Mouse (Mus musculus) layer of hippocampus, adult 9-10 months (tissue): ENCODE data around the gene Chad.

ENCODE experiments used
- DNase-seq: peaks from one replicate; pipeline ENCODE4 v3.0.0; 2022; ENCODE audit warnings: low spot score

Gene Chad

DNA sequence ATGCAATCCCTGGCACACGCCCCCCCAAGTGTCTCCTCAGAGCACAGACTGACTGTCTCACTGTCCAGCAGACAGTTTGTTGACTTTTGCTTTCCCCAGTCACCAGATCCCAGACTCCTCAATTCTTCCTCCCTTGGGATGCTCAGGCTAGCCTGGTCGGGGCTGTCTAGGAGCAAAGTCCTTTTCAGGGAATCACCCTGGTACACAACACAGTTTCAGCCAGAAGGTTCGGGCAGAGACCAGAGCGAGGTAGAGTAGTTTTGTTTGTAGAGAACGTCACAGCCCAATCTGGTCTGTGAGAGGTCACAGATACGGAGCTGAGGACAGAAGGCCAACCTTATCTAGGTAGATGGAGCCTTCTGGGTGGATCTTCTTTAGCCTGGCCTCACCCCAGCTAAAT is 1.7 kb downstream of the Chad start:
- DNase-seq: no peak

DNA sequence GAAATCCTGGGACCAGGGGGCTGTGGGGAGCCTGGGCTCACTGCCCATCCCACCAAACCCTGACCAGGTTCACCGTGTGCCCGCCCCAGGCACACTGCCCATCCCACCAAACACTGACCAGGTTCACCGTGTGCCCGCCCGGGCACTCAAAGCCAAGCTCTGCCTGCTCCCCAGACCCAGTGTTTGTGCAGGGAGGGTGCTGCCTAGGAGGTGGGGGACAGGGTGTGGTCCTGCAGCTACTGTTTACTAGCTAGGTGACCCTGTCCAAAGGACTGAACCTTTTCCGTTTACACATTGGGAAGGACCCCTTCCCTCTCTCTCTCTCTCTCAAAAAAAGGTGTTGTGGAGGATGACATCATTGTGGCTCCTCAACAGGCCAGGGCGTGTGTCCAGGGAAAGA is 2.5 kb downstream of the Chad start:
- no peak for DNase-seq

DNA sequence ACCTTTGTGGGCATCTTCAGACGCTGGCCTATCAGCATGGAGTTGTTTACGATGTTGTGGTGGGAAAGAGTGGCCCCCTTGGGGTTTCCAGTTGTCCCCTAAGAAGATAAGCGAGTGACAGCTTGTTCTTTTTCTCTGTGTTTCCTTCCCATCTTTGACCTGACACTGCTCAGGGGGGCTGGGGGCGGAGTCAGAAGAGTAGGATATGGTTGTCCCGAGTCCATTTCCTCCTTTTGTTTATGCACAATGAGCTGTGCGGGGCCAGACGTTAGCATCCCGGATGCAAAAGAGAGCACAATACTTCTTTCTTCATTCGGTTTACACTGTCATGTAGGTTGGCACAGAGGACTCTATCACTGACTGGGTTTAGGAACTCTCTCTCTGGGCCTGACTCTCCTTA is 5.8 kb downstream of the Chad start:
- no peak for DNase-seq

DNA sequence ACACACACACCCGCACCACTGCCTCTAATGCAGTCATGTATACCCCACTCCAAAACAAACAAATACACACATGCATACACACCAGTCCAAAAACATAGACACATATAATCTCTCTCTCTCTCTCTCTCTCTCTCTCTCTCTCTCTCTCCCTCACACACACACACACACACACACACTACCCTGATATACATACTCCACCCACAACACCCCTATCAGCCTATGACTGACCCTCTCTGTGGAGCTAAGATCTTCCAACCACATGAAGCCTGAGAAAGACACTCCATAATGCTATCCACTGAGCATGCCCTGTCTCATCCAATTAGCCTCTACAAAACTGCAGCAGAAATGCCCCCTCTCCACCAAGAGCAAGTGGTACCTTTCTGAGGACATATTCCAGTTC is 7.0 kb downstream of the Chad start:
- no peak for DNase-seq

DNA sequence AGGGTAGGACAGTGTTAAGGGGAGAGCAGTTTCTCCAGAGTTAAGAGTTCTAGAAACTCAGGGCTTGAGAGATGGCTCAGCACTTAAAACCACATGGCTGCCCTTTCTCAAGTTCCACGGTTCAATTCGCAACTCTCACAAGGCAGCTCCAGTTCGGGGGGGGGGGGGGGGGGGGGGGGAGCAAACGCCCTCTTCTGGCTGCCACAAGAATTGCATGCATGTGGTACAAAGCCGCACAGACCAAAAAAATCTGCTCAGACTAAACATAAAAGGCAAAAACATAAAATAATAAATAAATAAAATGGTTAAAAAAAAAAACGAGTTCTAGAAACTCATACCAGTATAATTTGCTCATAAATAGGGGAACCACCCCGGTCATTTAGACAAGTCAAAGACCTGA is 9.7 kb downstream of the Chad start:
- no peak for DNase-seq

DNA sequence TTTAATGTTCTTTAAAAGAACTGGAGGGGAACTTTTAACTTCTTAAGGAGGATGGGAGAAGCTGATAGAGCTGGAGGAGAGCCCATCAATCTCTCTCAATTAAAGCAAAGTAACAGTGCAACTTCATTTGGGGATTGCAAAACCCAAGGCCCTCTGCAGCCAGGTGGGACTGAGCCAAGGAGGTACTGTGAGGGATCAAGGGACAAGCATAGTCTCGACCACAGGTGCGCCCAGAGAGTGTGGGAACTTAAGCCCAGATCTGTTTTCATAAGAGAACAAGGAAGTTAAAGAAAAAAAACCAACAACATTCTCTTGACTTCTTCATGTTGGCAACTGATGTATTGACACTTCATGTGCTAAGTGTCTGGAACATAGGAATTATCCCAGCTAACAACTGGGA is 10.2 kb downstream of the Chad start:
- DNase-seq: no peak

DNA sequence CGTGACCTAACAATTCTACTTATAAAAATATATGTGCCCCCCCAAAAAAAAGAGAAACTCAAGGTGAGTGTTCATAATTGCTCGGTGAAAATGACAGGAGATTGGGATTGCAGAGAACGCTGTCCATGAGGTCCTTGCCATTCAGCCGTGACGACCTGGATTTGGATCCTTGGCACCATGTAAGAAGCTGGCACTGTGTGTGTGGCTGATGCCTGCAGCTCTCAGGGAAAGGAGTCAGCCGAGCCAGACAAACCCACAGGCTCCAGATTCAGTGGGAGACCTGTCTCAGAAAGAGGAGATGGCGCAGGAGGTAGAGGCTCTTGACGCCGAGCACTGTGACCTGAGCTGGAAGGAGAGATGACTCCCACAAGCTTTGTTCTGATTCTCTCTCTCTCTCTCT is 11.5 kb downstream of the Chad start:
- DNase-seq: no peak

DNA sequence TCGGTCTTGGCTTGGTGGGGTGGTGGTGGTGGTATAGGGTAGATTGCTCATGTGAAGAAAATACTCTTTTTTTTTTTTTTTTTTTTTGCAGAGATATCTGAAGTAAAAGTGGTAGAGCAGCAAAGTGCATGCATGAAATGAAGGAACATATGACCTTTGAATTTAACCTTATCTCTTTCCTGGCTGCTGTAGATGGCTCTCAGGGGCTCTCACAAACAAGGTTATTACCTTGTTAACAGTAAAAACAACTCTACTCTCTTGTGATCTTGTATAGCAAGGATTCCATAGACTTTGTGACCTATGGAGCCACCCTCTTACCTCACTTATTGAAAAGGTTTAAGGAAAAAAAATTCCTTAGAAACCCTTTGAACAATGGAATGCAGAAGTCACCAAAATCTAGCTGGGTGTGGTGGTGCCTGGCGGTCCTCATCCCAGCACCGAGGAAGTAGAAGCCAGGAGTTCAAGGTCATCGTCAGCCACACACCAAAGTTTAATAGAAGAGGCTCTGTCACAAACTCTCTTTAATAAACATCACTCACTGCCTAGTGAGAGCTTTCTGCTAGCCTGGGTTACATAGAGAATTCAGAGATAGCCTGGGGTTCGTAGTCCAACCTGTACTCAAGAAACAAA is 15.4 kb downstream of the Chad start:
- no peak for DNase-seq

DNA sequence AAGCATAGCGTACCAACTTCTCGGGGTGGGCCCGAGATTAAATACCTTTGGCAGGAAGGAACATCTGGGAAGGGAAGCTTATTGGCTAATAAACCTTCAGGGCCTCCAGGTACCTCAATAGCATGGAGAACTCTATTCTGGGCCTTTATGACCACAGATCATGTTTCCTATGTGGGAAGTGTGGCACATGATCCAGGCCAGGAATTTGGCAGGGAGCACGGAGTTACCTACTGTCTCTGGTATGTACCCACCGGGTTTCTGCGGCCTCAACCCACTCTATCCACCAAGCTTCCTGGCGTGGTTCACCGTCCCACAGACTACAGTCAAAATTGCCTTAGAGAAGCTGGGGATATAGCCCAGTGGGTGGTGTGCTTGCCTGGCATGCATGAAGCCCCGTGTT is 20.2 kb downstream of the Chad start:
- DNase-seq: no peak

DNA sequence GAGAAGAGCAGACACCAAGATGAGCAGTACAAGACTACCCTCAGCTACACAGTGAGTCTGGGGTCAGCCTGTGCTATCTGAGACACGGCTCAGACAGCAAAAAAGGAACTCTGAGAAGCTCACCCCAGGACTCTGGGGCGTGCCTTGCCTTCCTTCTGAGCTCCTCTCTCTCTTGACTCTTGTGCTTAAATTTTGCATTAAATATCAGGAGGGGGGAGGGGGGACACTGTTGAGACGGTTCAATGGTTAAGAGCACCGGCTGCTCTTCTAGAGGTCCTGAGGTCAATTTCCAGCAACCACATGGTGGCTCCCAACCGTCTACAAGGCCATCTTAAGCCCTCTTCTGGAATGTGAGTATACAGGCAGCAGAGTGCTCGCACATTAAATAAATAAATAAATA is 22.7 kb downstream of the Chad start:
- DNase-seq: no peak

DNA sequence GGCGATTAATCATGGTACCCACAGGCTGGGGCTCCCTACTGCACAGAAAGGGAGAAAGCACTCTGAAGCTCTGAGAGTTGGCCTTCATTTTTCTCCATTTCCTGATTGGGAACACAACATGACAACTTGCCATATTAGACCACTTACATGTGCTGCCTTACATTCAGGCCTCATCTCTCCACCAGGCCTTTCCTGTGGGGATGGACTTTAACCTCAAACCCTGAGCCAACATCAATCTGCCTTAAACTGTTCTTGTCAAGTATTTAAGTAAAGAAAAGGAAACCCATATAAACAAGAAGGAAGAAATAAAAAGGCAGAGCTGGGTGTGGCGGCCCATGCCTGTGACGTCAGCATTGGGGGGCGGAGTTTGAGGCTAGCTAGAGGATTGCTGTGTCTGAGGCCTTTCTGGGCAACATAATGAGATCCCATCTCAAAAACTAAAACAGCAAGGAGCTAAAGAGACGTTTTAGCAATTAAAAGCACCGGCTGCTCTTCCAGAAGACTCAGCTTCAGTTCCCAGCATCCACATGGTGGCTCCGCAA is 31.5 kb downstream of the Chad start:
- DNase-seq: no peak

DNA sequence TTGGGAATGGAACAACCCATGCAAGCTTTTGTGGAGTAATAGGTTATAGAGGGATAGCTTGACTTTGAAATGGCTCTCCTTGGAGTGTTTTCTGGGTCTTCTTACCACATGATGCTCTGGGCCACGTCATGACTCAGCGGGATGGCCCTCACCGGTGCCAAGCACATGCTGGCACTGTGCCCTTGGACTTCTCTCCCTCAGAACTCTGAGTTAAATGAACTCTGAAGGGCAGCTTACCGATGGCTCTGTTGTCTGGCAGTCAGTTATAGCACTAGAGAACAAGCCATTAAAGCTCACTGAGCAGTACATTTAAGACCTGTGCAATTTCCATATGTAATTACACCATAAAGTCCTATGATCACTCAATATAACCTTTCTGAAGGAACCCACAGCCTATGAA is 32.5 kb downstream of the Chad start:
- DNase-seq: no peak

DNA sequence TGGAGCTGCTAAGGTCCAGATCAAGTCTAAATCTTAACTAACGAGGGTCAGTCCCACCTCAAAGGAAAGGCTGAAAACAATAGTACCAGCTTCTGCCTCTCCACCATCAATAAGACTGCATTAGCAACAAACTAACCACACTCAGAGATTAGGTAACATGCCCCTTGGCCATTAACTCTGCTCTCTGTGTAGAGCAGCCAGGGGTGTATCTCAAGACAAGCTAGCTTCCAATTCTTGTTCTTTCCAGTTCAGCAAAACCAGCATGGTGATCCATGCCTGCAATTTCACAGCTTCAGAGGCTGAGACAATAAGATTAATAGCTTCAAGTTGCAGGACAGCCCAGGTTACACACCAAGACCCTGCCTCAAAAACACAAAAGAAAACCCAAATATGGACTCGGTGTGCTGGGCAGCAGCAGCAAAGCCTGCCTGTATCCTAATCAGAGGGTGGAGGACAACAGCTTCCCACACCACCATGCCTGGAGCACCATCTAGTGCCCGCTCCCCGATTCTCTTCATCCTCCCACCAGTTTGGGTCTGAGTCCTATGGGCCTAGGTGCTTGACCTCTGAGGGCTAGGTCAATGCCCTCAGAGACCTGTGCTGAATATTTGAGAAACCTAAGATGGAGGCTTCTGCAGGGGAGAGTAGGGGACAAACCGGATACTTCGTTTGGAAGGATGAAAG is 33.7 kb downstream of the Chad start:
- no peak for DNase-seq

DNA sequence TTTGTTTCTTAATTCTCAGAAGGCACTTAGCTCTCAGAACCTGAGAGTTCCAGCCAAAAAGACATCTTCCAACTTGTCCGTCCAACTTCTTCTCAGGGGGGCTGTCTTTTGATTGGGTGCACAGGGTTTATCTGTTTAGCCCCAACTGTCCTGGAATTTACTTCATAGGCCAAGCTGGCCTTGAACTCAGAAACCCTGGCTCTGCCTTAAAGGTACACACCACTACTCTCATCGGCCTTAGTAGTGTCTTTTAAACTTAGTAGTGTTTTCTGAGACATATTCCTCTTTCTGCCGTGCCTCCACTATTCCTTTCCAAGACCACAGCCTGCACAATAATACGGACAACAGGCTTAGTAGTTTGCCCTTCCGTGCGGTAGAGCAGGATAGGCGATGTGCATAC is 35.6 kb downstream of the Chad start:
- no peak for DNase-seq

DNA sequence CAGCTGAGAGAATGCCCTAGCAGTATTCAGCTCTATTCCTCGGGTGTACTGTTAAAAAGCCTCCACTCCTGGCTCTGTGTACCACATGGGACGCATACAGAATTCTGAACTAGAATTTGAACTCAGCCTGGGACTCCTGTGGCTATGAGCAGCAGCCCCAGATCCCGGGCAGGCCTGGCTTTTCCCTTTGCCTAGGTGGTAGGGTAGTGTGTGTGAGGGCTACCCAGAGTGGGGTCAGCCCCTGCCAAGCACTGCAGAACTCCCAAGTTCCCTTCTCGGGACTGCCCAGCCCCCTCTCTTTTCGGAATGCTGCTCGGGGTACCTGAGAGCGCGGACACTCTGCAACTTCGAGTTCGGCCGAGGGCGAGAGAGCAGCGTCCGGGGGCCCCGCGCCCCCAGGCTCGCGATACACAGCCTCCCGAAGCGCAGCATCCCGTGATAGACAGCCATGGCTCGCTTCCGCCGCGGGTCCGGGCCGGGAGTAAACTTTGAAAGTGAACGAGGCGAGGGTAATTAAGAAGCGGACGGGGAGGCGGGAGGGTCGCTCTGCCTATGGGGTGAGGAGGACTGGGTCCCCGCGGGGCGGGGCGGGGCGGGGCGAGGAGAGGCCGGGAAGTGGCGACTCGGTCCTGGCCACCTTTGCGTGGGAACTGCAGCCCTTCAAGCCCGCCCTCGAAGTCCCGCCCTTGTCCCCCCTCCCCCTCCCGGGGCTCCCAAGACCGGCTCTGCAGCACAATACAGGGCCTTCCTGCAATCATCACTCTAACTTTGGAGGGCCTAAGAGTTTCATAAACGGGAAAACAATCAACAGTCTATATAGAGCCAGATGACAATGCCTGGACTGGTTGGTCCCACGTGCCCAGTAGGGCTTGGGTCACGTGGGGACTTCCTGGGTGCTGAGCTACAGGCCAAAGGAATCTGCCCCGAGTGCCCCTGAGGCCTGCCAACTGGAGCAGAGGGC is 36.8 kb downstream of the Chad start, which contains the start of gene Acsf2:
TSS of gene Acsf2 (minus strand) at position 551 of the 961 bp plus-strand sequence.
- DNase-seq: peak; percentile 31

DNA sequence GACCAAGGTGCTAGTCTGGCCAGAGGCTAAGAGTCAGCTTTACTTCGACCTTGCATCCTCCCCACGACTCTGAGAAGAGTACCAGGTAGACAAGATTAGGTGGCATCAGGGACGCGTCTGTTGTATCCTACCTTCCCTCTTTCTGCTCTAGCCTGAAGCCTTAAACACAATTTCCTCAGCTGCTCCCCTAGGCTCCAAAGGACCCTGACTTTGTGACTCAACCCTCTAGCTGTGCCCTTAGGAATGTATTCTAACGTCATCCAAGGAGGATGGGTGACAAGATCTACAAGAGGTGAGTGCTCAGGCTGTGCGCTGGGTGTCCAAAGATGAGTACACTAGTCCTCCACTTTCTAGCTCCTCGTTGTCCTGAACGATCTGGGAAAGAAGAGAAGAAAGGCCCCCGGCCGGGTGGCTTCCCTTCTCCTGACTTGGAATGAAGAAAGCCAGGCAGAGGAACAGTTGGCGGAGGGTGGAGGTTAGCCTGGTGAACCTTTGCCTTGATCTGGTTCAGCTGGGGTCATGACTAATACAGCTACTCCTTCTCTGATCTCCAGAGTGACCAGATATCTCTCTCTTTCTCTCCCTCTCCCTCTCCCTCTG is 37.6 kb downstream of the Chad start:
- no peak for DNase-seq

DNA sequence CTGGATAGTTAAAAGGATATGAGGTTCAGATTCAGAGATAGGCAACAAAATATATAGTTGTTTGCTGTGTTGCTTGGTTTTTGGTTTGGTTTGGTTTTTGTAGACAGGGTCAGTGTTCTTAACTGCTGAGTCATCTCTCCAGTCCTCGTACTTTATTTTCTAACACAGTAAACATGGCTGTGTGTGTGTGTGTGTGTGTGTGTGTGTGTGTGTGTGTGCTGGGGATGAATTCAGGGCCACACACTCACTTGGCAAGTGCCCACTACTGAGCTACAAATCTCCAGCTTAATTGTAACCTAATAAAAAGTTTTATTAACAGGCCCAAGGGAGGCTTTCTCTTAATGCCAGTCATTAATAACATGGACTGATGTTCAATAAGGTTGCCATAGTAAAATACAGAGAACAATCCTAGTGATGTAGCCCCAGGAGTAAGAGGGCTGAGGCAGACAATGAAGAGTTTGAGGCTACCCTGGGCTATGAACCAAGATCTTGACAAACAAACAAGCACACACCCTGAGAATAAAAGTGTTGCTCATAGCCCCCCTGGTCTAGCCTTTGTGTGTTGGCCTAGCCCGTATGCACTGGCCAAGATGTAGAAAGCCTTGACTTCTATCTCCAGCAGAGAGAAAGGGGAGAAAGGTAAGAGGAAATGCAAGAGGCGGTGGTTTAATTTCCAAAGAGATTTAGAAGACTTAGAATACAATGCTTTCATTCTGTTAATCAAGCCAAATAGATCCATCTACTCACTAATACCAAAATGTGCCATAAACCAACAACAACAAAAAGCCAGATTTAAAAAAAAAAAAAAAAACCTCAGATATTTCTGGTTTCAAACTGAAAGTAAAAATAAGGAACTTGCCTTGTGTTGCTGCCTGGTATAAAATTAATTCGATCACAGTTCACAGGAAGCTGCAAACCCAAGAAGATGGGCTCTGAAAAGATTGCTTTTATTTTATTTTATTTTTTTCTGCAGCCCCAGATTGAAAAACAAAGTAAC is 46.2 kb downstream of the Chad start:
- DNase-seq: no peak

DNA sequence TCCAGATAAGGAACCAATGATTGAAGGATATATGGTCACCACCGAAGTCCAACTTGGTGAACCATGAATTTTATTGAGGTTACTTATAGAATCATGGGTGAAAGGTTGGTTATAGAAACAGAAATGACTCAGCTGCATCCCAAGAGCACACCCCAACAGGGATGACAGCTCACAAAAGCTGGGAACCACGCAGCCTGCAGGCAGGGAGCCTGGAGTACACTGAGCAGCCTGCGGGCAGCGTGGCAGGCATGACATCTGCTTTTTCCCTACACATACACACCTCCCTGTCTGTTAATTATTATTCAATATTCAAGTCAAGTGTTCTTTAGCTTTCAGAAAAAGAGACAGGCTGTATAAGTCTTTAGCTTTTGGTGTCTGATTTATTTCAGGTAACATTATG is 49.8 kb downstream of the Chad start:
- no peak for DNase-seq

DNA sequence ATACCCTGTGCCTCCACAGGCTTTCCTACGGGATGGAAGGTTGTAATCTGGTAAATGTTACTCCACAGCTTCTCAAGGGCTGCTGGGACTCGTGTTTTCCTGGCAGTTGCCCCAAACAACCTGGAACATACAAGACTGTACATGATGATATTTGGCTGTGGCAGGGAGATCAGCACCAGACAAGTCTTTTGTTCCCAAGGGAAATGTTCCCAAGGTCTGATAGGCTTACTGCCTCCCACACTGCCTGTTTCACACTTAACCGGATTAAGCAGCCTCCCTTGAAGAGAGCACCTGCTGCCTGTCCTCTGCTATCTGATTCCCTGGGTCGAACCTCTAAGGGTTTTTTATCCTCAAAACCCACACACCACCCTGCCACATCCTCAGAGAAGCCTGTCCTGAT is 50.6 kb downstream of the Chad start:
- DNase-seq: no peak

DNA sequence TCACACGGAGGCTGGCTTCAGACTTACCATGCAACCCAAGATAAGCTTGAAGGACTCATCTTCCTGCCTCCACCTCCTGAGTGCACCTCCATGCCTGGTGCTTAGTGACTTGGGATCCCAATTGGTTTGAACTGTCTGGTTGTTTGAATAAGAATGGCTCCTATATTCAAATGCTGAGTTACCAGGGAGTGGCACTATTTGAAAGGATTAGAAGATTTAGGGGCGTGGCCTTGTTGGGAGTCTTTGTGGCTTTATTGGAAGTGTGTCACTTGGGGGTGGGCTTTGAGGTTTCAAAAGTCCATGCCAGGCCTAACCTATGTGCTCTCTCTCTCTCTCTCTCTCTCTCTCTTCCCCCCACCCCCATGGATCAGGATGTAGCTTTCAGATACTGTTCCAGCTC is 52.8 kb downstream of the Chad start:
- DNase-seq: no peak
